In genomic region chr13:63906516-63906915, GRCm38 (mm10) we compare ENCODE assay signal across 10 mouse cellular contexts.
DNase-seq lines count a peak whose midpoint lies in the region; ATAC-seq and TF ChIP-seq lines count a peak whose summit lies in the region.
"Had no signal": no experiment of that assay in that cellular context is flagged by ENCODE, and none has a peak within 500 bp of the region (broad histone marks: within the 10 kb centered on the region; RNA-seq: fewer than 3 reads in every experiment).

No protein-coding gene starts in this region.

- TF ChIP-seq POLR2A in lung, adult 2 months (IDR thresholded peaks at IDR 0.05; ENCODE audit: borderline replicate concordance, extremely low read depth, low read depth, low read length), result no peak

- WGBS in hindbrain, postnatal 0 days, result 66% methylated on average over 4 of the region's 4 CpGs
- 90% methylated on average over 4 of the region's 4 CpGs for WGBS in hindbrain, embryonic 10.5 days
- 46% methylated on average over 4 of the region's 4 CpGs for WGBS in lung, adult 2 months
- 85% methylated on average over 4 of the region's 4 CpGs for WGBS in hindbrain, embryonic 14.5 days
- WGBS in hindbrain, embryonic 13.5 days, result 91% methylated on average over 4 of the region's 4 CpGs

- ATAC-seq in hindbrain, postnatal 0 days, result no peak
- ATAC-seq in hindbrain, embryonic 14.5 days (ENCODE audit: low FRiP score), result no peak
- ATAC-seq in hindbrain, embryonic 13.5 days (ENCODE audit: low FRiP score), result no peak
- ATAC-seq: midbrain, embryonic 15.5 days had no signal

- no peaks in the 10 kb centered on the region for H3K9me3 ChIP-seq in hindbrain, postnatal 0 days (ENCODE audit: low read length)
- H3K9me3 ChIP-seq in hindbrain, embryonic 10.5 days, result no peaks in the 10 kb centered on the region
- no peaks in the 10 kb centered on the region for H3K9me3 ChIP-seq in hindbrain, embryonic 14.5 days (ENCODE audit: control insufficient read depth, low read length)
- H3K9me3 ChIP-seq in hindbrain, embryonic 13.5 days, result no peaks in the 10 kb centered on the region
- H3K9me3 ChIP-seq: limb, embryonic 10.5 days; midbrain, embryonic 15.5 days had no signal

- peak; percentile 21 for DNase-seq in hindbrain, postnatal 0 days (ENCODE audit: low spot score)
- no peak for DNase-seq in hindbrain, embryonic 10.5 days (ENCODE audit: low spot score)
- DNase-seq in adrenal gland, postnatal 14 days, result peak; percentile 79
- DNase-seq in cerebellum, postnatal 36 days, result peak; percentile 56 to 62
- DNase-seq in lung, adult 2 months, result peak; percentile 47
- no peak for DNase-seq in hindbrain, embryonic 14.5 days (ENCODE audit: low spot score)
- no peak for DNase-seq in embryo, embryonic 10.5 days (ENCODE audit: low spot score)

- no peak overlapping the region for H3K4me3 ChIP-seq in hindbrain, postnatal 0 days (ENCODE audit: low read length)
- no peak overlapping the region for H3K4me3 ChIP-seq in hindbrain, embryonic 10.5 days
- H3K4me3 ChIP-seq in lung, adult 2 months (replicated peaks; ENCODE audit: extremely low read depth, low read depth, low read length), result no peak overlapping the region
- no peak overlapping the region for H3K4me3 ChIP-seq in hindbrain, embryonic 14.5 days (replicated peaks; ENCODE audit: low read length)
- no peak overlapping the region for H3K4me3 ChIP-seq in hindbrain, embryonic 13.5 days
- H3K4me3 ChIP-seq: limb, embryonic 10.5 days; midbrain, embryonic 15.5 days had no signal

- peaks cover 5% of the 10 kb centered on the region for H3K4me1 ChIP-seq in hindbrain, postnatal 0 days (ENCODE audit: insufficient read depth, low read length)
- peaks cover 6% of the 10 kb centered on the region for H3K4me1 ChIP-seq in hindbrain, embryonic 10.5 days (replicated peaks)
- H3K4me1 ChIP-seq in lung, adult 2 months (ENCODE audit: control insufficient read depth, insufficient read depth, low read length), result peaks cover 4% of the 10 kb centered on the region; the same call in 1 of the 2 replicates
- H3K4me1 ChIP-seq in hindbrain, embryonic 14.5 days (replicated peaks; ENCODE audit: control insufficient read depth, insufficient read depth, low read length), result peaks cover 6% of the 10 kb centered on the region
- H3K4me1 ChIP-seq in hindbrain, embryonic 13.5 days (replicated peaks), result peaks cover 7% of the 10 kb centered on the region

- no peak overlapping the region for H3K27ac ChIP-seq in hindbrain, postnatal 0 days
- H3K27ac ChIP-seq in hindbrain, embryonic 10.5 days, result no peak overlapping the region
- no peak overlapping the region for H3K27ac ChIP-seq in hindbrain, embryonic 14.5 days
- H3K27ac ChIP-seq in hindbrain, embryonic 13.5 days, result no peak overlapping the region
- H3K27ac ChIP-seq: limb, embryonic 10.5 days; midbrain, embryonic 15.5 days had no signal

- H3K9ac ChIP-seq in hindbrain, postnatal 0 days (replicated peaks; ENCODE audit: low read length), result no peak overlapping the region; the same call in 1 of the 2 replicates
- H3K9ac ChIP-seq in hindbrain, embryonic 14.5 days, result no peak overlapping the region
- no peak overlapping the region for H3K9ac ChIP-seq in hindbrain, embryonic 13.5 days
- H3K9ac ChIP-seq: midbrain, embryonic 15.5 days had no signal

- H3K4me2 ChIP-seq in hindbrain, postnatal 0 days (ENCODE audit: low read depth, low read length), result no peak overlapping the region
- H3K4me2 ChIP-seq in hindbrain, embryonic 14.5 days (replicated peaks), result no peak overlapping the region
- no peak overlapping the region for H3K4me2 ChIP-seq in hindbrain, embryonic 13.5 days
- H3K4me2 ChIP-seq: midbrain, embryonic 15.5 days had no signal

- TF ChIP-seq CTCF in hindbrain, postnatal 0 days (IDR thresholded peaks at IDR 0.05; ENCODE audit: low read depth), result no peak
- no peak for TF ChIP-seq CTCF in lung, adult 2 months (IDR thresholded peaks at IDR 0.05; ENCODE audit: insufficient read depth, low read length)

- H3K27me3 ChIP-seq in hindbrain, postnatal 0 days (ENCODE audit: insufficient read depth, low read length), result no peaks in the 10 kb centered on the region
- H3K27me3 ChIP-seq in hindbrain, embryonic 10.5 days (ENCODE audit: insufficient read depth, poor library complexity, severe bottlenecking), result peaks cover 26% of the 10 kb centered on the region
- 0 out of 2 replicates have a peak, but pooled peaks cover 5% of the 10 kb centered on the region for H3K27me3 ChIP-seq in hindbrain, embryonic 14.5 days (ENCODE audit: control insufficient read depth, insufficient read depth, low read length)
- H3K27me3 ChIP-seq in hindbrain, embryonic 13.5 days, result peaks cover 21% of the 10 kb centered on the region

- no peaks in the 10 kb centered on the region for H3K36me3 ChIP-seq in hindbrain, postnatal 0 days (ENCODE audit: insufficient read depth, low read length)
- H3K36me3 ChIP-seq in hindbrain, embryonic 10.5 days, result no peaks in the 10 kb centered on the region
- no peaks in the 10 kb centered on the region for H3K36me3 ChIP-seq in hindbrain, embryonic 14.5 days (replicated peaks; ENCODE audit: control insufficient read depth, insufficient read depth)
- no peaks in the 10 kb centered on the region for H3K36me3 ChIP-seq in hindbrain, embryonic 13.5 days
- H3K36me3 ChIP-seq: limb, embryonic 10.5 days; midbrain, embryonic 15.5 days had no signal

Comparison
In these comparisons a context has a peak if more than half of its experiments do, and no peak if none do; other contexts are left out.
1. DNase-seq: peak in hindbrain, postnatal 0 days (single experiment), adrenal gland, postnatal 14 days (single experiment), cerebellum, postnatal 36 days (2 of 2) and lung, adult 2 months (single experiment); none in hindbrain, embryonic 10.5 days (single experiment), hindbrain, embryonic 14.5 days (single experiment) and embryo, embryonic 10.5 days (single experiment).